Mouse (Mus musculus) cerebellum, postnatal 36 days (tissue): ENCODE data around the gene Rev3l.
"Not testable (repeated sequence)": the region's sequence is repeated elsewhere in the genome, so short reads cannot be mapped to it uniquely, and the experiment has no call there.

Experiments
- DNase-seq, 2 experiments: peaks; one replicate each; pipeline ENCODE4 v3.0.0; 2021 to 2022; ENCODE audit warnings: mixed read lengths in 2 of 2

Gene Rev3l

GRCm38 (mm10) chr10:39785241-39785640 is 53.3 kb downstream of the Rev3l start:
- DNase-seq = no peak

GRCm38 (mm10) chr10:39793295-39793694 is 61.4 kb downstream of the Rev3l start:
- DNase-seq = no peak

GRCm38 (mm10) chr10:39811507-39811906 is 79.6 kb downstream of the Rev3l start:
- DNase-seq = peak; percentile 26 to 28

- no peak for DNase-seq
These were observed 110.7 kb downstream of the Rev3l start for GRCm38 (mm10) chr10:39842621-39843020.

GRCm38 (mm10) chr10:39865509-39865908 is 133.6 kb downstream of the Rev3l start:
- DNase-seq = no peak

GRCm38 (mm10) chr10:39888621-39889020 is 156.7 kb downstream of the Rev3l start:
- DNase-seq = no peak

GRCm38 (mm10) chr10:39893702-39894697 is 162.1 kb downstream of the Rev3l start:
- no peak for DNase-seq

- DNase-seq = no peak
These were observed 164.6 kb downstream of the Rev3l start for GRCm38 (mm10) chr10:39896503-39896902.

- peak; percentile 86 to 92 for DNase-seq
These were observed 167.0 kb downstream of the Rev3l start, which contains the start of gene Mfsd4b4 for GRCm38 (mm10) chr10:39898874-39899371. Gene Mfsd4b4 (minus strand): TSS chr10:39899238.

GRCm38 (mm10) chr10:39904191-39904590 is 172.3 kb downstream of the Rev3l start:
- no peak for DNase-seq

GRCm38 (mm10) chr10:39906799-39907658 is 175.1 kb downstream of the Rev3l start:
- no peak for DNase-seq

GRCm38 (mm10) chr10:39908768-39909441 is 177.0 kb downstream of the Rev3l start:
- DNase-seq = no peak

GRCm38 (mm10) chr10:39912616-39913015 is 180.7 kb downstream of the Rev3l start:
- no peak for DNase-seq

- not testable (repeated sequence) for DNase-seq
These were observed 192.6 kb downstream of the Rev3l start for GRCm38 (mm10) chr10:39924556-39924955.
